Mouse (Mus musculus) cerebellum, postnatal 25 days (tissue): ENCODE measurements at regions not wholly inside any gene's neighbourhood (a gene's known extent, or its start where the extent isn't known, plus 50 kb on each side); places are given as distances from the start of the nearest gene placed in this dataset.
"Not testable (repeated sequence)": the region's sequence is repeated elsewhere in the genome, so short reads cannot be mapped to it uniquely, and the experiment has no call there.

Experiments used
- DNase-seq, 2 experiments: peaks; one replicate each; pipeline ENCODE4 v3.0.0; 2021; ENCODE audit warnings: mixed read lengths in 2 of 2

DNA sequence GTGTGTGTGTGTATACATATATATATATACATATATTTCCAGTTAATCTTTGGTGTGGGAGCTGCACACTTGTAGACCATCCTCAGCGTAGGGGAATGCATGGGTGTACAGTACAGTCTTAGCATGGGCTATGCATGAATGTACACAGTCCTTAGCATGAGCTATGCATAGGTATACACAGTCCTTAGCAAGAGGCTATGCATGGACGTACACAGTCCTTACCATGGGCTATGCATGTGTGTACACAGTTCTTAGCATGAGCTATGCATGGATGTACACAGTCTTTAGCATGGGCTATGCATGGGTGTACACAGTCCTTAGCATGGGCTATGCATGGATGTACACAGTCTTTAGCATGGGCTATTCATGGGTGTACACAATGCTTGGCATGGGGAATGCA lies 70.5 kb downstream of the Rchy1 start:
- DNase-seq = no peak

DNA sequence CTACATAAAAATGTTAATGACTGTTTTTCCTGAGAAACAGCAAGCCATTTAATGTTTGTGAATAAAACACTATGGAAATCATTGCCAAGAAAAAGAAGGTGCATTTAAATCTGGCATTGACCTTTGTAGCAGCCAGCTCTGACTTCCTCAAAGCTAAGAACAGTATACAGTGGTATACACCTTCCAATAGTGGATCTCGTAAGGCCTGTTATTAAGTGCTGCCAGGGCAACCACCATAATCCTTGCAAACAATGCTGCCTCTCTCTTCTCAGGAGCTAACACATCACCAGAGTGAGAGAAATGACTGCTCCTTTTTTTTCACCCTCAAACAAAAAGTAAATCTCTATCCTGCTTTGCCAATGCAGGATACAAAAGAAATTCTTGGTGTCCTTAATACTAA lies 81.1 kb downstream of the Rchy1 start:
- DNase-seq = no peak

DNA sequence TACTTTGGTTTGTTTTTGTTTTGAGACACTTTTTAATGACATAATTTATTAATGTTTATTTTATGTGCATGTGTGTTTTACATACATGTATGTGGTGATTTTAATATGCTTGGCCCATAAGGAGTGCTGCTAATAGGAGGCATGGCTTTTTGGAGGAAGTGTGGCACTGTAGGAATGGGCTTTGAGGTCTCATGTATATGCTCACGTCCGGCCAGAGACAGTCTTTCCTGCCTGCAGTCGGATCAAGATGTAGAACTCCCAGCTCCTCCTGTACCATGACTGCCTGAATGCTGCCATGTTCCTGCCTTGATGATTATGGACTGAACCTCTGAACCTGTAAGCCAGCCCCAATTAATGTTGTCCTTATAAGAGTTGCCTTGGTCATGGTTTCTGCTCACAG lies 82.6 kb downstream of the Rchy1 start:
- DNase-seq = no peak

DNA sequence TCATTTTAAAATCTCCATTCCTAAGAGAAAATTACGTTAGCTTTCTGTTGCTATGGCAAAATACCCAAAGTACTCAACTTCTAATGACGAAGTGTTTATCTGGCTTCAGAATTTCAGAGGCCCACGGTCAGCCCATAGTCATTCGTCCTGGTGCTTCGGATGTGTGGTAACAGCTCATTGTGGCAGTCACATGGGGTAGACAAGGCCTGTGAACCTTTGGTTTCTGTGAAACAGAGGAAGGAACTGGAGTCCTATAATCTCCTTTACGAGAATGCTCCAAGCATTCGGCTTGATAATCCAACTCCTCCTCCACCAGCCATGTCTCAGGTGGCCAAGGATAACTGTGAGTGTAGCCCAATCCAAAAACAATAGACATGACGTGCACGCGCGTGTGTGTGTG lies 84.2 kb downstream of the Rchy1 start:
- DNase-seq = no peak

DNA sequence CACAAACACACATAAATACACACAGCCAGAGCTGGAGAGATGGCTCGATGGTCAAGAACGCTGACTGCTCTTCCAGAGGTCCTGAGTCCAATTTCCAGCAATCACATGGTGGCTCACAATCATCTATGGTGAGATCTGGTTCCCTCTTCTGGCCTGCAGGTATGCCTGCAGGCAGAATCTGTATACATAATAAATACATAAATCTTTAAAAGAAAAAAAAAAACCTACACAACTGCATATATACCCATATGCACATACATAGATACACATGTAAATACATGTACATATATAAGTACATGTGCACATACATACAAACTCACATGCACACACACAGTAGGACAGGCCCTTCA lies 86.2 kb downstream of the Rchy1 start:
- DNase-seq = no peak

DNA sequence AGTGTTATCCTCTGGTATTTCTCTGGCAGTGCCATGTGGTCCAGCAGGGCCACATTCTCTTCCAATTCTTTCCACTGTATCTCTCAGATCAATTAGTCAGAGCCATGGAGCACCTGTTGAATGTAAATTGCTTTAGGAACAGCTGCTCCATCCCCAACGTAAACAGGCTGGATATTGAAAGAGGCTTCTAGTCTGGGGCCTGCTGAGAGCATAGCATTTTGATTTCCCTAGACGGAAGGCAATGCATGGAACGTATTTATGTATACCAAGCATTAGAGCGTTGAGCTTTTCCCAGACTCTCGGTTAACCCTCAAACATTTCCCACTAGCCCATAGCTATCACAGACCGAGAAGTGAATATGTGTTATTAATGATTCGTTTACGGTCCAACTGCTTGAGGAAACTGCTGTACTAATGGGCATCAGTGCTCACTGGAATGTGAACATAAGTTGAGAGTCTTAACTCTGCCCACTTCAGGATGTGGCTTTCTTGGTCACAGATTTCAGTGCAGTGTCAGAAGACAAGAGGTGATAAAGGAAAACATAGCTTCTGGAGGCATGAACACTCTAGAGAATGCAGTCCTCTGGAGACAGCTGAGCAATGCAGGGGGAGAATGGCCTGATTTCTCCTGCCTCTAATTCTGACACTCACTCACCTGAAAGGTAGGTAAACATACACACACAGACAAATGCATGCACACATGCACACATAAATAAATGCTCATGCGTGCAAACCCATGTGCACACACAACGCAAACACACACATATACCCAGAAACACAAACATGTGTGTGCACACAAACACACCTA lies 86.8 kb downstream of the Rchy1 start:
- no peak for DNase-seq

DNA sequence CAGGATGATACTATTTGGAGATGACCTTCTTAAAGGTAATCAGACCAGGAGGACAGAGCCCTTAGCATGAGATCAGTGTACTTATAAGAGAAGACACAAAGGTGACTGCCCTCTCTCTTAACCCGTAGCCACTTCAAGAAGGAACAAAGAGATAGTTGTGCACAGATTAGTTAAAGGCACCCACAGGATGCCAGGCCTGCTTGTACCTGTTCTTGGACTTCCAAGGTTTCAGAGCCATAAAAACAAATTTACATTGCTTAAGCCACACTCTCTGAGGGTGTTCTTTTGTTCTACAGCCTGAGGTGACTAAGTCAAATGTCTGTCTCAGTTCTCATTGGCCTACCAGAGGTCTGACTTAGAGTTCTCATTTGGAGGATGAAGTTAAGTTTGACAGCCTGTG lies 90.1 kb downstream of the Rchy1 start:
- DNase-seq = no peak

DNA sequence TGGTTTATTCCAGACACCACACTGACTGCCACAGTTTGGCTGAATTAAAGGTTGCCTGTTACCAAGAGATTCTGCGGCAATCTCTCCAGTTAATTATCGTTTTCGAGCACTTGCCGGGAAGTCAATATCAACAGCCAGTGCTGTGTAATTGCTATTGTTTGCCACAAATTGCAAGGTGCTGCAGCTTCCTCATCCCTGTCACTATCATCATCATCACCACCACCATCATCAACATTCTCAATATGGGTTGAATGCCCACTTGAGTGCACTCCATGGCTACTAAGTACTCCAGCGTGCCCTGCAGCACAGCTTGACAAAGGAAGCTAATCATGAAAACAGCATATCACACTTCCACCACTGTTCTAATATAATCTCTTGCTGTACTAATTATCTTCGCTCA lies 93.1 kb downstream of the Rchy1 start:
- DNase-seq = no peak

DNA sequence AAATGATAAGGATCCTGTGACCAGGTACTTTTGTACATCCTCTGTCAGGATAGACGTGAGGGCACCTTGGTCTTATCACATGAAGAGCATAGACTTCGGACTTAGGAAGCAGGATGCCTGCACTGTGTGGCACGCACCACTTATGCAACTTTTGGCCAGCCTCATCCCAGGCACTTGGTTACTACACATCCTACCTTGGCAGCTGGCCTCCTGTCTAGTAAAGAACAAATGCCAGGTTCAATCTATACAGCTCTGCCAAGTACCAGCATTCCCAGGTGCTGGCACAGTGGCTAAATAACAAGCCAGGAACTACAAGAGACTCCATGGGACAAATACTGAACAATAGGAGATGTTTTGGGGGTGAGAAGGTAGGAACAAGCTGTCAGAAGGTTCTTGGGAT lies 96.7 kb downstream of the Rchy1 start:
- no peak for DNase-seq

DNA sequence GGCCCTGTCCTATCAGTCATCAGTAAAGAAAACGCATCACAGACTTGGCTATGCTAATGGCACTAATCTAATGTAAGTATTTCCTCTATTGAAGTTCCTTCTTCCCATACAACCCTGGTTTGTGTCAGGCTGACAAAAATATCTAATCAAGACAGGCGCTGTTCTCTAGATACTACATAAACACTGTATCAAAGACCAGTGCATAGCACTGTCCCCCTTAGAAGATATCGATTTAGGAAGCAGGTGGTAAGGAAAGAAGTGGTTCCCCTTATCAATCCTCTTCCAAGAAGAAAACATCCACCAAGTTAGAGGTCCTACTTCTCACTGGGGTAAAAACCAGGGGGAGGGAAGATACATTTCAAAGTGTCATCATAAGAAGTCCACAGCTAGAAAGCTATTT lies 97.5 kb downstream of the Rchy1 start:
- DNase-seq = no peak

DNA sequence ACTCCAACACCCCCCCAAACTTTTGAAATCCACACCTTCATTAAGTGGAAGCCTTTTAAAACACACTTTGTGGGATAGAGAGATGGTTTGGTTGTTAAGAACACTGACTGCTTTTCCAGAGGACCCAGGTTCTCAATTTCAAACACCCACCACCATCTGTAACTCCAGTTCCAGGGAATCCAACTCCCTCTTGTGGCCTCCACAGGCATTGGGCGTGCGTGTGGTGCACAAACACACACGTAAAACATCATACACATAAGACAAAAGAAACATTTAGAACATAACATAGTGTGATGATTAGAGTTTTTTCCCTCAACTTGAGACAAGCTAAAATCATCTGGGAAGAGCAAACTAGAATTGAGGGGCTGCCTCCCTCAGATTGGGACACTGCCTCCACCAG lies 100.0 kb downstream of the Rchy1 start:
- no peak for DNase-seq

DNA sequence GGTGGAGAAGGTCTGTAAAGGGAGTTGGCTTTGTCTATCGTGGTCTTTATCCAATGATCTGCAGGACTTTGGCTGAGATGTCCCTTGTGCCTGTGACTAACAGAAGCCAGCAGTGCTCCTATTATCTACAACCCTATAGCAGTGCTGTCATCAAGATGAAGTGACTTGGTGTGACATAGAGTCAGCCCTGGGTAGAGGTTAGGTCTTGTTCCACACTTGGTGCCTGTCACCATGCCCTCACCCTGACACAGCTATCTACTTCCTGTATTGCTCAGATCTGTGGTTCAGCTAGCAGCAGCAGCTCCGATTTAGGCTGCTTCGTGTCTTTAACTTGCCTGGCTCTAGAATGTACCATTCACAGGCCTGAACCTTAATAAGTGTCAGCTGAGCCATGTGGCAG lies 100.6 kb downstream of the Rchy1 start:
- no peak for DNase-seq

DNA sequence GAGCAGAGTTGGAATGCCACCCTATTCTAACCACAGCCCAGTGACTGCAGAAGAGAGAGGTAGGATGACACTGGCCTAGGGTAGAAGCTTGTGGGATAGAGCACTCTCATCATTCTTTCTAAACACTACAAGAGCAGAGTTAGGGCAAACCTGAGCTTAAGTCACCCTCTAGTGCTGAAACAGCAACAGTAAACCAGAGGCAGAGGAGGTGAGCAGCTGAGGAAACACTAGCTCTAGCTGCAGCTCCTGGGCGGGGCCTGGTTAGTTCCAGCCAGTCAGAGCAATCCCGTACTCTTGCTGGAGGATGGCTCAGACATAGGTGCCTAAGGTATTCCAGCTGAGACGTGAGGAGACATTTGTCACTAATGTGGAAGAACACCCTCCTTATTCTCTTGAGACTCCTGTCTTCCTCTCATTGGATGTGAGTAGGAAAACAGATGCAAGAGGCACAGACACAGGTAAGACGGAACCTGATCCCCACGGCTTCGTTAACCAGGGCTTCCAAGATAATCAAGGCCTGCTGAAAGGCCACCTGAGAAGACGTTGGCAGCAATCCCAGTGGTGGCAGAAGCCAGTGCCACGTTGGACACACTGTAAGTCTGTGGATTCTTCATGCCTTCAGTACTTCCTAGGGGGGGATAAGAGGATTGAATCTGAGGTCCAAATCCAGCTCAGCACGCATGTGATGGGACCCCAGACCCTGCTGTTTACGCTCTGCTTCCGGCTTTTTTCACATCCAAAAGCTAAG lies 101.3 kb downstream of the Rchy1 start:
- peak; percentile 19 to 67 for DNase-seq

DNA sequence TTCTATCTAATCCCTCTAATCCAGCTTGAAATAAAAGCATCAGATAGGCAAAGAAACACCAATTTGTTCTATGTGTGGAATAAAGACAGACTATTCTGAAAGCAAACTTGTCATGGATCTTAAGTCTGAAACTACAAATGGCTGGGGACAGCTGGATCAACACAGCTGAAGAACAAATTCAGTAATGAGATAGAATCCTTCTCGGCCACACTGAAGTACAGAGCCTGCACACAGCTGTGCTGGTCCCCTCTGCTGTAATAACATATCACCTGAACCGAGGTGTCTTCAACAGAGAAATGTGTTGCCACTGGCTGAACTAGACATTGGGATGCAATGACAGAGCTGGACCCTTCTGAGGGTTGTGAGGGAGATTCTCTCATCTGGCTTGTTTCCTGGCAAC lies 102.4 kb downstream of the Rchy1 start:
- no peak for DNase-seq

DNA sequence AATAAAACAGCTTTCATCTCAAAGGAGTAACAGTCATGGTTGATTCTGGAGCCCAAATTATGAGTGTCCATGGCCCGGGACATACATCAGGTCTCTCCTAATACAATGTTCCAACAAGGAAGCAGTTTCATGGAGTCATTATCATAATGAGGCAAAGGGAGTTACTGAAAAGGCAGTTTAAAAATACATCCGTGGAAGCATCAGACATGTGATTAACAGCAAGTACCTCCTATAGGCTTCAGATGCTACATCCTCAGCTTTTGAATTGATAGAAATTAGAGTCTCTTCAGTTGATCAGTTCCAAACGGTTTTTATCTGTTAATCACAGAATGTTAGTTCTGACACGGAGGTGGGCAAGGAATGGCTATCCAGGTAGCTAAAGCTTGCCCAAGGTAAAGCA lies 110.5 kb downstream of the Rchy1 start:
- DNase-seq = no peak

DNA sequence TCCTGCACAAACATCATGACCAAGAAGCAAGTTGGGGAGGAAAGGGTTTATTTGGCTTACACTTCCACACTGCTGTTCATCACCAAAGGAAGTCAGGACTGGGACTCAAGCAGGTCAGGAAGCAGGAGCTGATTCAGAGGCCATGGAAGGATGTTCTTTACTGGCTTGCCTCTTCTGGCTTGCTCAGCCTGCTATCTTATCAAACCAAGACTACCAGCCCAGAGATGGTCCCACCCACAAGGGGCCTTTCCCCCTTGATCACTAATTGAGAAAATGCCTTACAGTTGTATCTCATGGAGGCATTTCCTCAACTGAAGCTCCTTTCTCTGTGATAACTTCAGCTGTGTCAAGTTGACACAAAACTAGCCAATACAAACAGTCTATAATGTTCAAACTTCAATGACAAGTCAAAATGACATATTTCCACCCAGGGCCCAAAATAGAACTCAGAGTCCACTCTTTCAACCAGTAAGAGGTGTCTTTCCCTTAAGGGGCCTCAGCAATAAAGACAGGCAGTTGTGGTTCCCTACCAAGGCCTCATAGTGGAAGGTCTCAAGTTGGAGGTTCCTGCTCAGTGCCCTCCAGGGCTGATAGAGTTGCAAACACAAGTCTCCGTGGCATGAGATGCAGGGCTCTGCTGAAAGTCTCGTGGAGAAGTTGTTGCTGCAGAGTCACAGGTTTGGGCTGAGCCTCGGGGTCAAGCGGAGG lies 111.9 kb downstream of the Rchy1 start:
- DNase-seq = not testable (repeated sequence)

DNA sequence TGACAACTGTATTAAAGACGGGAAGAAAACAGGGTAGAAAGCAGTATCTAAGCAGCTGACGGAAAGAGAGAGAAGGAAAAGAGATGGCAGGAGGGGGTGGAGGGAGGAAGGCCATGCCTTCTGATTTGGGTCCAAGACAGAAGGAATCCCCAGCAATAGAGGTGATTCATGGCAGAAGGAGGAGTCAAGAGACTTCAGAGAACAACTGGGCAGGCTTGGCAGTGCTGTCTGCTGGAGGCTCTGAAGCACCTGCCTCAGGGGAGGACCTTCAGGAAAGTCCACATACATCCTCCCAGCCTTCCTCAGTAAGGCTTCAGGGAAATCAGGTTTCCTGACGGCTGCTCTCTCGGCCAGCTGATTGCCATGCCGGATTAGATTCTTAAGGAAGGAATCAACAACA lies 112.4 kb downstream of the Rchy1 start:
- DNase-seq = no peak

DNA sequence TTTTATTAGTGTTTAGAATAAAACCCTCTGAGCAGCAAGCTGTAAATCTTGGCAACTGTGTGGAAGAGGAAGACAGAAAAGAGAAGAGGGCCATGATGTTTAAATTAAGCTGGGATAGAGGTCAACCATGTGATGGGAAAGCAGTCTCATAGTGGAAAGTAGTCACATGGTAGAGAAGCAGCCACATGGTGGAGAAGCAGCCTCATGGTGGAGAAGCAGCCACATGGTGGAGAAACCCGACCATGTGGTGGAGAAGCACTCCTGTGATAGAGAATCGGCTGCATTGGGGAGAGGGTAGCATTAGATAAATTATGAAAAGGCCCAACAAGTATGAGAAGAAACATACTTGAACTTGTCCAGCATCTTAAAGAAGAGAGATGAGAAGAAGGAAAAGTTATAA lies 113.3 kb downstream of the Rchy1 start:
- DNase-seq = no peak

DNA sequence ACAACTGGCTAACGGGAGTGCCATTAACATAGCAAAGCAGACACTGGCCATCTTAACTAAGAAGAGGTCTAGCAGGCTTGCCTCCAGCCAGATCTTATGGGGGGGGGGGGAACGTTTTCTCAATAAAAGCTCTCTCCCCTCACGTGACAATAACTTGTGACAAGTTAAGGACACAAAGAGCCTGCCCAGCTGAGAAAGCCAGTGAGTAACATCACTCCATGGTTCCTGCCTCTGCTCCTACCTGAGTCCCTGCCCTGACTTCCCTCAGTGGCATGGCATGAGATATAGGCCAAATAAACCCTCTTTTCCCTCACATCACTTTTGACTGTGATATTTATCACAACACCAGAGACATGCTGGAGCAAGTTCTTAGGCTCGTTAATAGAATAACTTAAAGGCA lies 113.8 kb downstream of the Rchy1 start:
- DNase-seq = no peak

DNA sequence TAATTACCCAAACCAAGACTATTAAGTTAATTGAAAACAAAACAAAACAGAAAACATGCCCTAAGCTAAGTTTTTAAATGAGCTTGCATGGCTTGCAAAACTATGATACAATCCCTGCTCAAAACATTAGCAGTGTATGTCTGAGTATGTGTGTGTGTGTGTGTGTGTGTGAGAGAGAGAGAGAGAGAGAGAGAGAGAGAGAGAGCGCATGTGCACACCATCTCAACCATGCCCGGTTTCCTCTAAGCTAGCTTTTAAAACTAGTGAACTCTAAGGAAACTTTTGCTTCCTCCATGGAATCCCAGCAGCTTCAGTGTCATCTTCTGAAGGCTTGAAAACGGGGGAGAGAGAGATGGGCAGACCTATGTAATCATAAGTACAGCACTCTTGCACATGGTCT lies 114.3 kb downstream of the Rchy1 start:
- DNase-seq = no peak

DNA sequence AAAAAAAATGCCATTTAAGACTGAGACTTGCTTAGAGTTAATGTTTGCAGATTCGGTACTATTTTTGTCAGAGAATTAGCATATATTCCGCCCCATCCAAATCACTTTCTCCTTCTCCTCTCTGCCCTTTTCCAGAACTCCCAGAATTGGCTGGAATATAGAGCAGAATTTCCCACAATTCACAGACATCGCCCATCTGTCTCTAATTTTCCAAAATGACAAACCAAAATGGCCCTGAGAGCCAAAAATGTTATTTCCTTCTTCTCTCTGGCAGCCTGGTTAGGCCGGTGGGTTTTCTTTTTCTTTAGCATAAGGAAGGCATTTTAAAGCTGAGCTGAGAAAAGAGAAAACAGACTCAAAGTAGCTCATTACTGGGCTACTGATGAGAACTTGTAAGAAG lies 119.8 kb downstream of the Rchy1 start:
- DNase-seq = no peak

DNA sequence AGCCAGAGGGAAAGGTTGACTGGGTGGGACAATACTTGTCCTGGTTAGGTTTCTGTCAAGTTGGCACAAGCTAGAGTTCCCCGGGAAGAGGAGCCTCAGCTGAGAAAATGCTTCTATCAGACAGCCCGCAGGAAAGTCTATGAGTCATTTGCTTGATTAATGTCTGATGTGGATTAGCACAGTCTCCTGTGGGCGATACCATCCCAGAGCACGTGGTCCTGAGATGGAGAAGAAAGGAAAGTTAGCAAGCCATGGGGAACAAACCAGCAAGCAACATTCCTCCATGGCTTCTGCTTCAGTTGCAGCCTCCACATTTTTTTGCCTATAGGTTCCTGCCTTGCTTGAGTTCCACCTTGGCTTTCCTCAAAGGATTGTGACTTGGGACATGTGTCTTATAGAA lies 121.8 kb downstream of the Rchy1 start:
- DNase-seq = no peak

DNA sequence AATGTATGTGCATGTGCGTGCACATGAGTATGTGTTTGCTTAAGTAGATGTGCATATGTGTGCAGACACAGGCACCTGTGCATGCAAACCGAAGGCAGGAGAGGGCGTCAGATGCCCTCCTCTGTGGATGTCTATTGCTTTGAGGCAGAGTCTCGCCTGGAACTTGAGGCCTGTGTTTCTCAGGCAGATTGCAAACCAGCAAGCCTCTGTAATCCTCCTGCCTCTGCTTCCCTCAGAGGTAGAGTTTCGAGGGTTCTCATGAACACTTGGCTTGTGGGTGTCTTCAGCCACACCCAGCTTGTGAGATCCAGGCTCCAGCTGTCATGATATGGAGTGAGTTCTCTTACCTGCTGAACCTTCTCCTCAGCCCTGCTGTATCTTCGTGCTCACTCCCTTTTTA lies 134.4 kb downstream of the Rchy1 start:
- DNase-seq = no peak

DNA sequence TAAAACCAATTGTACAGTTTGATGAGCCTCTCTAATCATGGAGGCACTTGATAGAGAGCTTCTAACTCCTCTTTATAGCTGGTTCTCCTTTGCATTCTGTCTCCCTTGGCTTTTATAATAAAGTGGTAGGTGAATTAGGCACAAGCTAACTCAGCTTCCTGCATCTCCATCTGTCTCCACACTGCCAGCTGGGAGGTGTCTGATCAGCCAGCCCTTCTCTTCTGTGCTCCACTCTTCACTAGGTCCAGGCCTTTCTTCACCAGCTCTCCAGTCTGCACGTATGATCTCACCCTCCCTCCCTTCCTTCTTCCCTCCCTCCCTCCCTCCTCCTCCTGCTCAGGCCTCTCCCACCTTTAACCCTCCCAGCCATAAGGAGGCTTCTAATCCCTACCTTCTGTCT lies 136.2 kb downstream of the Rchy1 start:
- peak in 1 of 2 experiments; percentile 7 for DNase-seq
